Mouse (Mus musculus) small intestine, adult 2 months (tissue): Measurements from ENCODE around the gene Ubr4.

Source experiments
- CTCF ChIP-seq: fragments of 200-500 bp; IDR thresholded peaks from 2 replicates; pipeline ENCODE4 v1.5.1; 2012; ENCODE audit warnings: low read depth, mild to moderate bottlenecking, control low read depth, inconsistent platforms, low read length, moderate library complexity, mixed read lengths; ENCODE audit not compliant: insufficient replicate concordance, insufficient read length; ENCODE audit errors: extremely low read depth
- POLR2A ChIP-seq: fragments of 200-500 bp; IDR thresholded peaks from 2 replicates; pipeline ENCODE4 v1.6.1; 2012; ENCODE audit warnings: low read depth, mild to moderate bottlenecking, control low read depth, inconsistent platforms, low read length, moderate library complexity

DNA sequence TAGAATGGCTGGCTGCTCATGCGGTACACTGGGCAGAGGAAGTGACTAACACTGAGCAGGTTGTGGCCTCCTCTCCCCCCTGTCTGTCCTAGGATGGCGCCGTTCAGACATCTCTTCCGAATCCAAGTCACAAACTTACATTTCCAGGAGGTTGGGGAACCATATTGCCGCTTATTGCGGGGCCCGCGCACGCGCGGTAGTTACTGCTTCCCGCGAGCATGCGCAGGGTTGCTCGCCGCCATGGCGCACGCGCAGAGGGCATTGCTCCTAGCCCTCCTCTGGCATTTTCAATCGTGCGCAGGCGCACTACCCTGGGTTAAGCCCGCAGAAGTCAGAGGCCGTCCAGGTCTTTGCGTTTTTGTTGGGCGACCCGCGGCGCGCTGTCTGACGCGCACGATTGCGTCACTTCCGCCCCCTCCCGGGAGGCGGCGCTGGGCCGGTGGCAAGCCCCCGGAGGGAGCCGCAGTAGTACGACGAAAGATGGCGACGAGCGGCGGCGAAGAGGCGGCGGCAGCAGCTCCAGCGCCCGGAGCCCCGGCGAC is 27.9 kb downstream of the Ubr4 start:
- TF ChIP-seq POLR2A (peak; percentile 36), CTCF (no peak)
